Mouse (Mus musculus): ENCODE data around the gene Fstl3. TPM values are rescaled to one million over a fixed set of nuclear protein-coding genes. Genes with fewer than 3 reads are reported as not detected.

Gene Fstl3
- polyA plus RNA-seq, 1 experiment from 2014 or later = 1.1 TPM

DNA sequence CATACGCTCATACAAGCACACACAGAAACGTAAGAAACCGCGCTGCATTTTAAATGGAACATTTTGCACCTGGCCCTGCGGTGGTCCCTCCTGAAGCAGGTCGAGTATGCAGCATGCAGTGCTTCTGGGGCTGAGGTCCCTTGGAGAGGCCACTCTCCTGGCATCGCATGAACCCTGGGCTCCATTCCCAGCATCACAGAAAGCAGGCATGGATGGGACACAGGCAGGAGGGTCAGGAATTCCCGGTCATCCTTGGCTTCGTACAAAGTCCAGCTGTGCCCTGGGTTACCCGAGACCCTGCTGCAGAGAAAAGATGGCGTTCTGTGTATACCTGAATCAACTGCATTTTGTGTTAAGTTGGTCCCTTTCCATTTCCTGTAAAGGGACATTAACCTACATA is 23.4 kb downstream of the Fstl3 start:
- no peaks in the 10 kb centered on the region for H3K27me3 ChIP-seq (replicated peaks; ENCODE audit: control insufficient read depth, insufficient read depth, low read length)
- peaks cover 65% of the 10 kb centered on the region for H3K4me1 ChIP-seq (replicated peaks; ENCODE audit: control insufficient read depth, insufficient read depth, low read length)
- WGBS = 80% methylated on average over 11 of the region's 11 CpGs
- no peak overlapping the region for H3K4me3 ChIP-seq (replicated peaks; ENCODE audit: low read length)
- H3K9me3 ChIP-seq (ENCODE audit: control insufficient read depth, low read length) = no peaks in the 10 kb centered on the region
- no peak overlapping the region for H3K4me2 ChIP-seq (ENCODE audit: low read length)
- no peak overlapping the region for H3K9ac ChIP-seq (replicated peaks; ENCODE audit: low read depth, low read length)
- H3K27ac ChIP-seq (ENCODE audit: low read length) = peak overlapping the region; percentile 38; the same call in 1 of the 2 replicates
- no peak for ATAC-seq
- H3K36me3 ChIP-seq (ENCODE audit: control insufficient read depth, insufficient read depth) = no peaks in the 10 kb centered on the region

GRCm38 (mm10) chr10:79801837-79802236 is 24.8 kb downstream of the Fstl3 start:
- Histone ChIP-seq H3K9ac (replicated peaks; ENCODE audit: low read depth, low read length) (peak overlapping the region; percentile 31), H3K4me2 (ENCODE audit: low read length) (no peak overlapping the region), H3K9me3 (ENCODE audit: control insufficient read depth, low read length) (no peaks in the 10 kb centered on the region), H3K27me3 (replicated peaks; ENCODE audit: control insufficient read depth, insufficient read depth, low read length) (no peaks in the 10 kb centered on the region), H3K36me3 (ENCODE audit: control insufficient read depth, insufficient read depth) (no peaks in the 10 kb centered on the region), H3K4me3 (replicated peaks; ENCODE audit: low read length) (no peak overlapping the region), H3K4me1 (replicated peaks; ENCODE audit: control insufficient read depth, insufficient read depth, low read length) (peaks cover 55% of the 10 kb centered on the region), H3K27ac (ENCODE audit: low read length) (peak overlapping the region; percentile 73)
- no peak for ATAC-seq
- 47% methylated on average over 3 of the region's 3 CpGs for WGBS

DNA sequence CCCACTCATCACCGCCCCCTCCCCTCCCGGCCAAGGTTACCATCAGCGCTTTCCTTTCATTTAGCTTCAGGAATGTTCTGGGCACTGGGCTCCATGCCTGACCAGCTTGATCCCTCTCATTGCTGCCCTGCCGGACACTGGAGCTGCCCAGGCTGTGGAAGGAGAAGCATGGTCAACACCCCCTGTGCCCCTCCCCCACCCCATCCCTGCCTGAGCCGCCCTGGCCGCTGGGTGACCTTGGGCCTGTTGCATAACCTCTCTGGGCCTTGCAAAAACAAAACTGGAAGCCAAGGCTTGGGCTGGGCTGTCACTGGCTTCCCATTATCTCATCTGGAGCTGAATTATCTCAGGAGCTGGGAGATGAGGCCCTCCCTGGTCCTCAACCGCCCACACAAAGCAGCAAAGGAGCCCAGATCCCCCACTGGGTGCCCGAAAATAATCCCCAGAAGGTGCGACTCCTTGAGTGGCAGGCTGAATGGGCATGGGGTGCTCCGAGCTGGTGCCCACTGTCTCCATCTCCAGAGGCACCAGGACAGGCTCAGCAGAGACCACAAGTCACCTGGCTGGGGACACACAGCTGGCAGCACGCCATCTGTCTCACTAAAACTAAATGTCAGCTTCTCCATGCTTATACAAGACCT is 25.4 kb downstream of the Fstl3 start:
- Histone ChIP-seq H3K4me1 (replicated peaks; ENCODE audit: control insufficient read depth, insufficient read depth, low read length) (peaks cover 50% of the 10 kb centered on the region), H3K9me3 (ENCODE audit: control insufficient read depth, low read length) (no peaks in the 10 kb centered on the region), H3K27me3 (replicated peaks; ENCODE audit: control insufficient read depth, insufficient read depth, low read length) (no peaks in the 10 kb centered on the region), H3K9ac (replicated peaks; ENCODE audit: low read depth, low read length) (peak overlapping the region; percentile 30; the same call in 1 of the 2 replicates), H3K4me3 (replicated peaks; ENCODE audit: low read length) (no peak overlapping the region), H3K27ac (ENCODE audit: low read length) (peak overlapping the region; percentile 91), H3K4me2 (ENCODE audit: low read length) (no peak overlapping the region), H3K36me3 (ENCODE audit: control insufficient read depth, insufficient read depth) (no peaks in the 10 kb centered on the region)
- 32% methylated on average over 9 of the region's 11 CpGs for WGBS
- no peak for ATAC-seq

DNA sequence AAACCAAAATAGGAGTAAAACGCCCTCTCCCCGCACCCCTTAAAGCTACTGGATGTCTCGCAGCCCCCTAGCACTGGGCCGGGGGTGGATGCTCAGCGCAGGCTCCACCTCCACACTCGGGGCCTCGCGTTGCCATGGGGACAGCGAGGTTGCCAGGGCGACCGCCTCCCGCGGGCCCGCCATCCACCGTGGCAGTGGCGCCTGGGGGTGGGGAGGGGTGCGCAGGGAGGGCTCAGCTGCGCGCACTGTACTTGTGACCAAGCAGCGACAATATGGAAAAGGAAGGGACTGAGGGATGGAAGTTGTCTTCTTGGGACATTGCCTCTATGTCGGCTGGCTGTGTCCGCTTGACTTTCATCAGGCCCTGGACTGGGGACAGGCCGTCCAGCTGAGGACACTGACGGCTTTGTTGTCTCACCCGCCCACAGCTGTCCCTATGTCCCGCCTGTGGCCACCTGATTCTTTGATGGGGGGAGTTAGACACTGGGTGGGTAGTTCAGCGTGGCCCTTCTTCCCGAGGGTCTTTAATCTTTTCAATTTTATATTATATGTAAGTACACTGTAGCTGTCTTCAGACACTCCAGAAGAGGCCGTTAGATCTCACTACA is 26.7 kb downstream of the Fstl3 start:
- 2% methylated on average over 28 of the region's 29 CpGs for WGBS
- peaks cover 45% of the 10 kb centered on the region for H3K4me1 ChIP-seq (replicated peaks; ENCODE audit: control insufficient read depth, insufficient read depth, low read length)
- peak; percentile 98 for ATAC-seq

GRCm38 (mm10) chr10:79805636-79806035 is 28.6 kb downstream of the Fstl3 start:
- Histone ChIP-seq H3K4me3 (replicated peaks; ENCODE audit: low read length) (no peak overlapping the region), H3K27me3 (replicated peaks; ENCODE audit: control insufficient read depth, insufficient read depth, low read length) (no peaks in the 10 kb centered on the region), H3K27ac (ENCODE audit: low read length) (no peak overlapping the region; the same call in 1 of the 2 replicates), H3K4me2 (ENCODE audit: low read length) (no peak overlapping the region), H3K9me3 (ENCODE audit: control insufficient read depth, low read length) (no peaks in the 10 kb centered on the region), H3K9ac (replicated peaks; ENCODE audit: low read depth, low read length) (no peak overlapping the region), H3K36me3 (ENCODE audit: control insufficient read depth, insufficient read depth) (peaks cover 14% of the 10 kb centered on the region), H3K4me1 (replicated peaks; ENCODE audit: control insufficient read depth, insufficient read depth, low read length) (peaks cover 42% of the 10 kb centered on the region)
- ATAC-seq = no peak
- 74% methylated on average over 11 of the region's 11 CpGs for WGBS

More for the DNA sequence above, 26.7 kb downstream of the Fstl3 start:
- Histone ChIP-seq H3K9ac (replicated peaks; ENCODE audit: low read depth, low read length) (peak overlapping the region; percentile 49), H3K4me3 (replicated peaks; ENCODE audit: low read length) (peak overlapping the region; percentile 34), H3K27me3 (replicated peaks; ENCODE audit: control insufficient read depth, insufficient read depth, low read length) (no peaks in the 10 kb centered on the region), H3K4me2 (ENCODE audit: low read length) (peak overlapping the region; percentile 59), H3K27ac (ENCODE audit: low read length) (peak overlapping the region; percentile 91), H3K9me3 (ENCODE audit: control insufficient read depth, low read length) (no peaks in the 10 kb centered on the region), H3K36me3 (ENCODE audit: control insufficient read depth, insufficient read depth) (peaks cover 2% of the 10 kb centered on the region; the same call in 1 of the 2 replicates)

DNA sequence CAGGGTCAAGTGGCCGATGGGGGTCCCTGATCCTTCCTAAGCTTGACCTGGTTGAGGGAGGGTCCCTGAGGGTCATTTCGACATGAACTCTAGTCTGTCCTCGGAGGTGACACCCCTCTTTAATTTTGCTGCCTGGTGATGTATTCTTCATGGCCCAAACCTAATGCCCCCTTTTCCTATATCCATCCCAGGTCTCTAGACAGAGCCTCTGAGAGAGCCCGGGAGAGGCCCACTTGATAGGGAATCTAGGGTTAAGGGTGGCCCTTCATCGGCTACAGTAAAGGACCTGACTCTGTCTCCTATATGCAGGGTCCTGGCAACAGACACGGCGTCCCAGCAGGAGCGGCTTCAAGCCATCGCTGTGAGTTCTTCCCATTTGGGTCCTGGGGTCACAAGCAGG is 29.3 kb downstream of the Fstl3 start:
- Histone ChIP-seq H3K4me1 (replicated peaks; ENCODE audit: control insufficient read depth, insufficient read depth, low read length) (peaks cover 39% of the 10 kb centered on the region), H3K27ac (ENCODE audit: low read length) (no peak overlapping the region)

GRCm38 (mm10) chr10:79806972-79807371 is 29.9 kb downstream of the Fstl3 start:
- Histone ChIP-seq H3K27me3 (replicated peaks; ENCODE audit: control insufficient read depth, insufficient read depth, low read length) (no peaks in the 10 kb centered on the region), H3K36me3 (ENCODE audit: control insufficient read depth, insufficient read depth) (peaks cover 18% of the 10 kb centered on the region), H3K4me1 (replicated peaks; ENCODE audit: control insufficient read depth, insufficient read depth, low read length) (peaks cover 32% of the 10 kb centered on the region), H3K27ac (ENCODE audit: low read length) (no peak overlapping the region), H3K4me3 (replicated peaks; ENCODE audit: low read length) (no peak overlapping the region), H3K9ac (replicated peaks; ENCODE audit: low read depth, low read length) (no peak overlapping the region), H3K9me3 (ENCODE audit: control insufficient read depth, low read length) (no peaks in the 10 kb centered on the region), H3K4me2 (ENCODE audit: low read length) (no peak overlapping the region)
- ATAC-seq = no peak
- WGBS = 81% methylated on average over 10 of the region's 10 CpGs

More for the DNA sequence above, 29.3 kb downstream of the Fstl3 start:
- ATAC-seq = no peak
- 92% methylated on average over 9 of the region's 9 CpGs for WGBS
- Histone ChIP-seq H3K9me3 (ENCODE audit: control insufficient read depth, low read length) (no peaks in the 10 kb centered on the region), H3K9ac (replicated peaks; ENCODE audit: low read depth, low read length) (no peak overlapping the region), H3K27me3 (replicated peaks; ENCODE audit: control insufficient read depth, insufficient read depth, low read length) (no peaks in the 10 kb centered on the region), H3K4me2 (ENCODE audit: low read length) (no peak overlapping the region), H3K36me3 (ENCODE audit: control insufficient read depth, insufficient read depth) (peaks cover 18% of the 10 kb centered on the region), H3K4me3 (replicated peaks; ENCODE audit: low read length) (no peak overlapping the region)

GRCm38 (mm10) chr10:79807826-79808225 is 30.8 kb downstream of the Fstl3 start:
- Histone ChIP-seq H3K4me1 (replicated peaks; ENCODE audit: control insufficient read depth, insufficient read depth, low read length) (peaks cover 24% of the 10 kb centered on the region), H3K36me3 (ENCODE audit: control insufficient read depth, insufficient read depth) (peaks cover 18% of the 10 kb centered on the region), H3K9me3 (ENCODE audit: control insufficient read depth, low read length) (no peaks in the 10 kb centered on the region), H3K4me3 (replicated peaks; ENCODE audit: low read length) (no peak overlapping the region), H3K27me3 (replicated peaks; ENCODE audit: control insufficient read depth, insufficient read depth, low read length) (no peaks in the 10 kb centered on the region), H3K9ac (replicated peaks; ENCODE audit: low read depth, low read length) (no peak overlapping the region), H3K4me2 (ENCODE audit: low read length) (no peak overlapping the region), H3K27ac (ENCODE audit: low read length) (no peak overlapping the region)
- no peak for ATAC-seq
- WGBS = 58% methylated on average over 11 of the region's 11 CpGs

DNA sequence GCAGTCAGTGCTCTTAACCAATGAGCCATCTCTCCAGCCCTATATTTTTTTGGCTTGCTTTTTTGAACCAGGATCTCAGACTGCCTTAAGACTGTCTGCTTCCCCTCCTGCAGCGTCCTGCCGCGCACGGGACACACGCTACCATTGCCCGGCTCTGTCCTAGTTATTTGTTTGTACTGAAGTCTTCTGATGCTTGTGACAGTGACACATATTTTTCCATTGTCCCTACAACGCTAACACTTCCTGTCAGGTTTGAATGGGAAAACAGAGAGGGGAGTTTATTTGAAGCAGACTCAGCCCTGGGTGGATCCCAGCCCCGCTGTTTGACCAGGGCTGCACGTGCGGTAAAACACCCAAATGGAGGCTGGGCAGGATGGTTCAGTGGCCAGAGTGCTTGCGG is 31.7 kb downstream of the Fstl3 start:
- Histone ChIP-seq H3K27ac (ENCODE audit: low read length) (no peak overlapping the region), H3K4me1 (replicated peaks; ENCODE audit: control insufficient read depth, insufficient read depth, low read length) (peaks cover 15% of the 10 kb centered on the region), H3K4me2 (ENCODE audit: low read length) (no peak overlapping the region), H3K9ac (replicated peaks; ENCODE audit: low read depth, low read length) (no peak overlapping the region), H3K4me3 (replicated peaks; ENCODE audit: low read length) (no peak overlapping the region), H3K27me3 (replicated peaks; ENCODE audit: control insufficient read depth, insufficient read depth, low read length) (no peaks in the 10 kb centered on the region), H3K36me3 (ENCODE audit: control insufficient read depth, insufficient read depth) (peaks cover 18% of the 10 kb centered on the region), H3K9me3 (ENCODE audit: control insufficient read depth, low read length) (no peaks in the 10 kb centered on the region)
- 85% methylated on average over 11 of the region's 11 CpGs for WGBS
- no peak for ATAC-seq

Measured in forebrain, embryonic 16.5 days (tissue).